Mouse (Mus musculus) liver, postnatal 0 days (tissue): ENCODE measurements at regions not wholly inside any gene's neighbourhood (a gene's known extent, or its start where the extent isn't known, plus 50 kb on each side); places are given as distances from the start of the nearest gene placed in this dataset.

Source experiments
- CTCF ChIP-seq: sonication (generic); IDR thresholded peaks from 2 replicates; pipeline ENCODE4 v1.5.1; 2016; ENCODE audit warnings: antibody characterized with exemption, low read depth
- EP300 ChIP-seq: IDR thresholded peaks from 2 replicates; pipeline ENCODE4 v1.6.1; 2016; ENCODE audit warnings: antibody characterized with exemption, low read depth, mild to moderate bottlenecking

GRCm38 (mm10) chr6:31096787-31097186 lies 137.9 kb upstream of the Klf14 start:
- TF ChIP-seq EP300 (no peak), CTCF (no peak)
